Mouse (Mus musculus): ENCODE measurements around the gene Gab3. TPM values are rescaled to one million over a fixed set of nuclear protein-coding genes. Genes with fewer than 3 reads are reported as not detected.
"Not testable (repeated sequence)": the region's sequence is repeated elsewhere in the genome, so short reads cannot be mapped to it uniquely, and the experiment has no call there.

The Gab3 gene
- polyA plus RNA-seq, 1 experiment from 2014 or later = 1.0 TPM

DNA sequence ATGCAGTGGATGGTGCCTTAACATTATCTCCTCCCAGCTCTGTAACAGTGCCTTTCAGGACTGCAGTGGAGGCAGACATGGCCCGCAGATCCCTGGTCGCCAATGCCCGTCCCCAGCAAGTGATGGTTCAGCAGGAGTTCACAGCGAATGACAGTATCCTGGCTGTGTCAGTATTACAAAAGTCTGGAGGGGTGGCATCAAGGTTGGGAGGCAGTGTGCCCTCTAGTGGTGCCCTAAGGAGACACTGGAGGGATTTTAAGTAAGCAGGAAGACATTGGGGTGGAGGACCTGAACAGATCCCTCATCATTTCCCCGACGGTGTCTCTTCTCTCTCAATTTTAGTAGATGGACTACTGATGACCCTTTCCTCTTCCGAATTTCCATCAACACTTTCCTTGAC is 126.1 kb downstream of the Gab3 start:
- not testable (repeated sequence) for H3K4me3 ChIP-seq; H3K36me3 ChIP-seq (ENCODE audit: poor library complexity, severe bottlenecking); H3K27ac ChIP-seq; H3K4me1 ChIP-seq; H3K9me3 ChIP-seq (replicated peaks); H3K4me2 ChIP-seq; H3K27me3 ChIP-seq; ATAC-seq; H3K9ac ChIP-seq
- 71% methylated on average over 7 of the region's 7 CpGs for WGBS

Other genes starting within 250 kb of the Gab3 start
- 0.13 and 0.25 TPM in 2 replicates for gene Gm5936, start 248.3 kb downstream of the Gab3 start, polyA plus RNA-seq (2015; fragmentation: Nextera tagmentation; extraction: Ambion mirVana)
- 117 and 139 TPM in 2 replicates for gene Dkc1, start 10.4 kb upstream of the Gab3 start, polyA plus RNA-seq (2015; fragmentation: Nextera tagmentation; extraction: Ambion mirVana)
- 17.3 and 19.0 TPM in 2 replicates for gene Mpp1, start 45.6 kb upstream of the Gab3 start, polyA plus RNA-seq (2015; fragmentation: Nextera tagmentation; extraction: Ambion mirVana)
- gene Smim9, start 78.3 kb upstream of the Gab3 start, polyA plus RNA-seq (2015; fragmentation: Nextera tagmentation; extraction: Ambion mirVana) = not detected in 2 replicates